Mouse (Mus musculus): ENCODE results near the gene Pfn2. TPM values are rescaled to one million over a fixed set of nuclear protein-coding genes. Genes with fewer than 3 reads are reported as not detected.

The Pfn2 gene
- polyA plus RNA-seq (2012; rRNA removed) = 3.2 and 3.6 TPM in 2 replicates

DNA sequence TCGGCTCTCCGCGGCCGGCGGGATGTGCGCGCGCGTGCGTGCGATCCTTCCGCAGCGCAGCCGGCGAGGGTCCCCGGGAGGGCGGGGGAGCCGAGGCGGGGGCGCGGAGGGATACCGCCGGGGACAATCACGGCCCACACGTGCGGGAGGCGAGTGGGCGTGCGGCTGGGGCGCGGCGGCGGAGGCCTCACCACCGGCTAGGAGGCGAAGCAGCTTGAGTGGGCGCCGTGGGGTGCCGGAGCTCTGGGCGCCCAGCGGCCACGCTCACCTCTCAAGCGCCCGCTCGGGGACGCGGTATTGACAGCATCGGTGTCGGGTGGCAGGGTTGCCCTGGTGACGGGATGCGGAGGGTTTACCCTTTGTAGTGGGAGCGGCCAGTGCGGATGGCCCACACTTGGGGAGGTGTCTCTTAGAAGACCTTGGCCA, at the start of gene Pfn2:
Gene Pfn2, minus strand, starts transcription at position 320 of the 426 bp plus-strand sequence.

Other genes starting within 250 kb of the Pfn2 start
- 18.1 and 21.9 TPM in 2 replicates for gene Commd2, start 196.4 kb downstream of the Pfn2 start, polyA plus RNA-seq (2012; rRNA removed)
- 0.02 TPM in 2 replicates for gene Ankub1, start 155.3 kb downstream of the Pfn2 start, polyA plus RNA-seq (2012; rRNA removed)
- 10.4 and 11.8 TPM in 2 replicates for gene Rnf13, start 112.0 kb downstream of the Pfn2 start, polyA plus RNA-seq (2012; rRNA removed)

All from liver, embryonic 14 days (tissue).